Mouse (Mus musculus): ENCODE data around the gene Naga. TPM values are rescaled to one million over a fixed set of nuclear protein-coding genes. Genes with fewer than 3 reads are reported as not detected.
A peak's percentile ranks its signal among the peaks of the same experiment; 100 is the strongest.

Naga gene
- total and polyA plus RNA-seq, 2 experiments from 2014 or later = 33.7 to 47.5 TPM

DNA sequence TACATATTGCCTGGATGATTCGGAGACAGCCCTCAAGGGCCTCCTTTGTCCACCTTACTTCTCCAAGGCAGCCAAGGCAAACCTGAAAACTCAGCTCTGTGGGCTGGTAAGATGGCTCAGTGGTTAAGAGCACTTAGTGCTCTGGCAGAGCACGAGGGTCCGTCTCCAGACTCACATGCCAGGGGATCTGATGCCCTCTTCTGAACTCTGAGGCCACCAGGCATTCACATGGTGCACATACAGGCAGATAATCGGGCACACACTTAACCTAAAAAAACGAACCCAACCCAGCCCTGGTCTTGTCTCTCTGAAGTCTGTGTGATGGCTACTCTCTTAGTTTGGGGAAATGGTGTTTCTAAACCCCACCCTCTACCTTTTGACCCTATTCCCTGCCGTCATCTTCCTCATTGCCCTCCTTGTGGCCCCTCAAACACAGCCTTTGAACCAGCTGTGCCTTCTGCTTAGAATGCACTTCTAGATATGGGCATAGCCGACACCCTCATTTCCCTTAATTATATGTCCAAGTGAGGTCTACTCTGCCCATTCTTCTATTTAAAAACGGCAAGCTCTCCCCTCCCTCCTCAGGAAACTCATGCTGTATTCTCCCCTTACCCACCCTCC is 1.0 kb upstream of the Naga start:
- no peak overlapping the region for H3K27ac ChIP-seq (ENCODE audit: low read depth, low read length)
- H3K27me3 ChIP-seq (ENCODE audit: insufficient read depth, low read length) = peaks cover 7% of the 10 kb centered on the region; the same call in 1 of the 2 replicates
- WGBS = 82% methylated on average over 8 of the region's 8 CpGs
- 0 out of 2 replicates have a peak, but pooled peaks cover 9% of the 10 kb centered on the region for H3K36me3 ChIP-seq (ENCODE audit: insufficient read depth)
- no peak overlapping the region for H3K4me3 ChIP-seq (ENCODE audit: low read depth, low read length)
- DNase-seq = no peak
- H3K9me3 ChIP-seq (ENCODE audit: low read length) = no peaks in the 10 kb centered on the region
- H3K4me1 ChIP-seq (ENCODE audit: insufficient read depth) = peaks cover 6% of the 10 kb centered on the region
- ATAC-seq = no peak
- no peak overlapping the region for H3K4me2 ChIP-seq (ENCODE audit: low read depth)
- no peak overlapping the region for H3K9ac ChIP-seq
- no peak for TF ChIP-seq CTCF (IDR thresholded peaks at IDR 0.05; ENCODE audit: low read depth)

GRCm38 (mm10) chr15:82339150-82339549 is 425 bp upstream of the Naga start:
- no peak for DNase-seq
- peaks cover 6% of the 10 kb centered on the region for H3K4me1 ChIP-seq (ENCODE audit: insufficient read depth)
- peak overlapping the region; percentile 63 for H3K4me2 ChIP-seq (ENCODE audit: low read depth)
- H3K36me3 ChIP-seq (ENCODE audit: insufficient read depth) = 0 out of 2 replicates have a peak, but pooled peaks cover 9% of the 10 kb centered on the region
- H3K9ac ChIP-seq = peak overlapping the region; percentile 66
- no peak for TF ChIP-seq CTCF (IDR thresholded peaks at IDR 0.05; ENCODE audit: low read depth)
- ATAC-seq = no peak
- H3K9me3 ChIP-seq (ENCODE audit: low read length) = no peaks in the 10 kb centered on the region
- H3K27me3 ChIP-seq (ENCODE audit: insufficient read depth, low read length) = peaks cover 7% of the 10 kb centered on the region; the same call in 1 of the 2 replicates
- no peak overlapping the region for H3K27ac ChIP-seq (ENCODE audit: low read depth, low read length)
- 55% methylated on average over 10 of the region's 10 CpGs for WGBS
- H3K4me3 ChIP-seq (ENCODE audit: low read depth, low read length) = peak overlapping the region; percentile 52

DNA sequence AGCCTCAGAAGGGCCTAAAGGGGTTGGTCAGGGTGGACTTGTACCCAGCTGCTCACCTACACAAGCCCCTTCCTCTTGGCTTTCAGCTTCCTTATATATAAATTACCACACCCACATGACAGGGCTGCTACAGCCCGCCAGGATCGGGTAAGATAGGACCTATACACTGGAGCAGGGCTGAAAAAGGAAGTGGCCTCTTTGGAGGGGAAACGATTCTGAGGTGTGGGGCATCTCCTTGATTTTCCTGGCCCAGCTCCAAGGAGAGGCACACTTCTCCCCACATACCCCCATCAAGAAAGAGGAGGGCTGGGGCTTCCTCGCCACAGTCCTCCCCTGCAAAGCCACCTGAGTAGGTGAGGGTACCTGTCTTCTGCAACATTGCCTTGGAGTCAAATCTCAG is 850 bp downstream of the Naga start:
- 44% methylated on average over 4 of the region's 4 CpGs for WGBS
- Histone ChIP-seq H3K4me2 (ENCODE audit: low read depth) (peak overlapping the region; percentile 63), H3K4me3 (ENCODE audit: low read depth, low read length) (peak overlapping the region; percentile 52), H3K9me3 (ENCODE audit: low read length) (no peaks in the 10 kb centered on the region), H3K4me1 (ENCODE audit: insufficient read depth) (peaks cover 6% of the 10 kb centered on the region), H3K27ac (ENCODE audit: low read depth, low read length) (no peak overlapping the region), H3K36me3 (ENCODE audit: insufficient read depth) (0 out of 2 replicates have a peak, but pooled peaks cover 9% of the 10 kb centered on the region), H3K27me3 (ENCODE audit: insufficient read depth, low read length) (peaks cover 7% of the 10 kb centered on the region; the same call in 1 of the 2 replicates), H3K9ac (peak overlapping the region; percentile 66)
- ATAC-seq = no peak
- DNase-seq = no peak
- no peak for TF ChIP-seq CTCF (IDR thresholded peaks at IDR 0.05; ENCODE audit: low read depth)

- Histone ChIP-seq H3K4me1 (ENCODE audit: insufficient read depth) (peaks cover 6% of the 10 kb centered on the region), H3K27ac (ENCODE audit: low read depth, low read length) (no peak overlapping the region), H3K9ac (no peak overlapping the region), H3K4me2 (ENCODE audit: low read depth) (no peak overlapping the region), H3K36me3 (ENCODE audit: insufficient read depth) (0 out of 2 replicates have a peak, but pooled peaks cover 9% of the 10 kb centered on the region), H3K4me3 (ENCODE audit: low read depth, low read length) (no peak overlapping the region), H3K27me3 (ENCODE audit: insufficient read depth, low read length) (peaks cover 7% of the 10 kb centered on the region; the same call in 1 of the 2 replicates), H3K9me3 (ENCODE audit: low read length) (no peaks in the 10 kb centered on the region)
- no peak for DNase-seq
- TF ChIP-seq CTCF (IDR thresholded peaks at IDR 0.05; ENCODE audit: low read depth) = no peak
- no peak for ATAC-seq
- 62% methylated on average over 12 of the region's 12 CpGs for WGBS
Observed at GRCm38 (mm10) chr15:82336629-82337028, 2.1 kb downstream of the Naga start.

DNA sequence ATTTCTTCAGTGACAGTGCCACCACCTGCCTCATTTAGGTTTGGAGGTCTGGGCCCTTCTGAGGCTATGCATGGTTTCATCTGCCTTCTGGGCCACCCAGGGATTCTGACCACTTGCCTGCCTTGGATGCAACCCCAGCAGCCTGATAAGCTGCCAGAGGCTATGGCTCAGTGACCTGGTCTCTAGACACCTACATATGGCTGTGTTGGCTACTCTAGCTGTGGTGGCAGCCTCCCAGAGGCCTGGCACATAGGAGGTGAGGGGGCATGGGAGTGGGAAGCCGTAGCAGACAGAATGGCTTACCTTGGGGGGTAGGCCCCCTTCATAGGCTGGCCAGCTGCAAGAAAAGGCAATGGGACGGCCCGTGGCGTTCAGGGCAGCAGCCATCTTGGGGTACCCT is 3.5 kb downstream of the Naga start:
- Histone ChIP-seq H3K27me3 (ENCODE audit: insufficient read depth, low read length) (no peaks in the 10 kb centered on the region), H3K9me3 (ENCODE audit: low read length) (no peaks in the 10 kb centered on the region), H3K4me1 (ENCODE audit: insufficient read depth) (peaks cover 6% of the 10 kb centered on the region), H3K9ac (no peak overlapping the region), H3K4me2 (ENCODE audit: low read depth) (no peak overlapping the region), H3K27ac (ENCODE audit: low read depth, low read length) (no peak overlapping the region), H3K36me3 (ENCODE audit: insufficient read depth) (0 out of 2 replicates have a peak, but pooled peaks cover 9% of the 10 kb centered on the region), H3K4me3 (ENCODE audit: low read depth, low read length) (no peak overlapping the region)
- DNase-seq (no peak), ATAC-seq (no peak)
- no peak for TF ChIP-seq CTCF (IDR thresholded peaks at IDR 0.05; ENCODE audit: low read depth)
- WGBS = 91% methylated on average over 4 of the region's 4 CpGs

GRCm38 (mm10) chr15:82325382-82325781 is 13.3 kb downstream of the Naga start:
- Histone ChIP-seq H3K9me3 (ENCODE audit: low read length) (no peaks in the 10 kb centered on the region), H3K9ac (no peak overlapping the region), H3K27ac (ENCODE audit: low read depth, low read length) (no peak overlapping the region), H3K4me2 (ENCODE audit: low read depth) (no peak overlapping the region), H3K27me3 (ENCODE audit: insufficient read depth, low read length) (no peaks in the 10 kb centered on the region), H3K36me3 (ENCODE audit: insufficient read depth) (no peaks in the 10 kb centered on the region), H3K4me1 (ENCODE audit: insufficient read depth) (no peaks in the 10 kb centered on the region), H3K4me3 (ENCODE audit: low read depth, low read length) (no peak overlapping the region)
- DNase-seq (no peak), ATAC-seq (no peak)
- 67% methylated on average over 2 of the region's 2 CpGs for WGBS
- TF ChIP-seq CTCF (IDR thresholded peaks at IDR 0.05; ENCODE audit: low read depth) = no peak

- DNase-seq (no peak), ATAC-seq (no peak)
- Histone ChIP-seq H3K27ac (ENCODE audit: low read depth, low read length) (no peak overlapping the region), H3K4me1 (ENCODE audit: insufficient read depth) (no peaks in the 10 kb centered on the region), H3K9me3 (ENCODE audit: low read length) (no peaks in the 10 kb centered on the region), H3K27me3 (ENCODE audit: insufficient read depth, low read length) (no peaks in the 10 kb centered on the region), H3K4me3 (ENCODE audit: low read depth, low read length) (no peak overlapping the region), H3K36me3 (ENCODE audit: insufficient read depth) (no peaks in the 10 kb centered on the region), H3K9ac (no peak overlapping the region), H3K4me2 (ENCODE audit: low read depth) (no peak overlapping the region)
- TF ChIP-seq CTCF (IDR thresholded peaks at IDR 0.05; ENCODE audit: low read depth) = no peak
- 82% methylated on average over 8 of the region's 8 CpGs for WGBS
Observed at GRCm38 (mm10) chr15:82322195-82322594, 16.5 kb downstream of the Naga start.

All from forebrain, postnatal 0 days (tissue).